Mouse (Mus musculus) embryonic fibroblast, embryonic 13.5 days (primary cell): ENCODE measurements around the gene Zfp281. TPM values are rescaled to one million over a fixed set of nuclear protein-coding genes. Genes with fewer than 3 reads are reported as not detected.

Source experiments
- H3K27ac ChIP-seq: 2 replicates; pipeline ENCODE4 v1.5.1; 2012; ENCODE audit warnings: low read length, control low read depth, inconsistent platforms; ENCODE audit not compliant: insufficient read depth
- H3K4me1 ChIP-seq: 2 replicates; pipeline ENCODE4 v1.6.1; 2011; ENCODE audit warnings: low read length; ENCODE audit not compliant: control insufficient read depth, insufficient read depth
- H3K4me3 ChIP-seq: 2 replicates; pipeline ENCODE4 v1.5.1; 2011; ENCODE audit warnings: mild to moderate bottlenecking, control low read depth, low read length; ENCODE audit not compliant: insufficient read depth
- CTCF ChIP-seq: IDR thresholded peaks from 2 replicates; pipeline ENCODE4 v1.5.1; 2011; ENCODE audit warnings: mild to moderate bottlenecking, control low read depth, low read length, moderate library complexity, borderline replicate concordance; ENCODE audit not compliant: insufficient read depth
- POLR2A ChIP-seq: IDR thresholded peaks from 2 replicates; pipeline ENCODE4 v1.6.1; 2011; ENCODE audit warnings: low read depth, mild to moderate bottlenecking, control low read depth, low read length, moderate library complexity
- polyA plus RNA-seq: library from polyadenylated mRNA; stranded (reverse); fragments of >200 nt; gene quantifications from 2 replicates; pipeline ENCODE4 v1.2.4, GENCODE M21; 2011; ENCODE audit warnings: low read depth; ENCODE audit not compliant: missing spikeins, insufficient read length

The Zfp281 gene
- polyA plus RNA-seq, 1 experiment: 33.0 TPM

- TF ChIP-seq CTCF (no peak), POLR2A (no peak)
- peaks cover 7% of the 10 kb centered on the region; the same call in 1 of the 2 replicates for H3K4me1 ChIP-seq
- no peak overlapping the region for H3K4me3 ChIP-seq
- no peak overlapping the region for H3K27ac ChIP-seq
These were observed 12.9 kb upstream of the Zfp281 start for GRCm38 (mm10) chr1:136611803-136612202.

GRCm38 (mm10) chr1:136613300-136613751 is 11.4 kb upstream of the Zfp281 start:
- Histone ChIP-seq H3K4me1 (peaks cover 7% of the 10 kb centered on the region; the same call in 1 of the 2 replicates), H3K27ac (peak overlapping the region; percentile 71), H3K4me3 (no peak overlapping the region)
- TF ChIP-seq POLR2A (no peak), CTCF (no peak)

GRCm38 (mm10) chr1:136614748-136615440 is 9.8 kb upstream of the Zfp281 start:
- Histone ChIP-seq H3K4me3 (no peak overlapping the region), H3K27ac (no peak overlapping the region), H3K4me1 (peaks cover 7% of the 10 kb centered on the region; the same call in 1 of the 2 replicates)
- TF ChIP-seq POLR2A: no peak
- no peak for TF ChIP-seq CTCF

- Histone ChIP-seq H3K27ac (no peak overlapping the region), H3K4me1 (peaks cover 7% of the 10 kb centered on the region; the same call in 1 of the 2 replicates)
These were observed 7.4 kb upstream of the Zfp281 start for GRCm38 (mm10) chr1:136617163-136617788.

GRCm38 (mm10) chr1:136618570-136618969 is 6.1 kb upstream of the Zfp281 start:
- TF ChIP-seq POLR2A: no peak
- no peak for TF ChIP-seq CTCF
- Histone ChIP-seq H3K27ac (no peak overlapping the region), H3K4me1 (no peaks in the 10 kb centered on the region), H3K4me3 (no peak overlapping the region)

More at GRCm38 (mm10) chr1:136617163-136617788, 7.4 kb upstream of the Zfp281 start:
- TF ChIP-seq POLR2A: no peak
- TF ChIP-seq CTCF: no peak
- H3K4me3 ChIP-seq: no peak overlapping the region

GRCm38 (mm10) chr1:136625019-136625895 is 556 bp downstream of the Zfp281 start:
- peak; percentile 23; the same call in 1 of the 2 replicates for TF ChIP-seq CTCF
- no peak for TF ChIP-seq POLR2A
- peak overlapping the region; percentile 62 for H3K27ac ChIP-seq
- peaks cover 15% of the 10 kb centered on the region for H3K4me1 ChIP-seq
- peak overlapping the region; percentile 83 for H3K4me3 ChIP-seq

- Histone ChIP-seq H3K27ac (no peak overlapping the region), H3K4me3 (peak overlapping the region; percentile 83), H3K4me1 (peaks cover 15% of the 10 kb centered on the region)
- TF ChIP-seq CTCF: no peak
- TF ChIP-seq POLR2A: no peak
These were observed 1.4 kb downstream of the Zfp281 start for GRCm38 (mm10) chr1:136626141-136626540.

- TF ChIP-seq POLR2A (no peak), CTCF (no peak)
These were observed 2.1 kb downstream of the Zfp281 start for GRCm38 (mm10) chr1:136626756-136627155.

GRCm38 (mm10) chr1:136627591-136627990 is 2.9 kb downstream of the Zfp281 start:
- no peak for TF ChIP-seq CTCF
- no peak for TF ChIP-seq POLR2A
- Histone ChIP-seq H3K4me1 (peaks cover 15% of the 10 kb centered on the region), H3K4me3 (peak overlapping the region; percentile 30), H3K27ac (no peak overlapping the region)

More at GRCm38 (mm10) chr1:136626756-136627155, 2.1 kb downstream of the Zfp281 start:
- Histone ChIP-seq H3K27ac (no peak overlapping the region), H3K4me1 (peaks cover 15% of the 10 kb centered on the region), H3K4me3 (0 out of 2 replicates have a peak overlapping the region, but pooled peaks have one; percentile 30)

- H3K4me1 ChIP-seq: no peaks in the 10 kb centered on the region; the same call in 1 of the 2 replicates
- TF ChIP-seq CTCF (no peak), POLR2A (no peak)
- H3K4me3 ChIP-seq: no peak overlapping the region
- no peak overlapping the region for H3K27ac ChIP-seq
These were observed 8.2 kb downstream of the Zfp281 start for GRCm38 (mm10) chr1:136632891-136633290.
